Mouse (Mus musculus) cerebellum, adult 2 months (tissue): ENCODE results near the gene Atg4b. TPM values are rescaled to one million over a fixed set of nuclear protein-coding genes. Genes with fewer than 3 reads are reported as not detected.
"Not testable (repeated sequence)": the region's sequence is repeated elsewhere in the genome, so short reads cannot be mapped to it uniquely, and the experiment has no call there.

Source experiments
- DNase-seq, 2 experiments: peaks; one replicate each; pipeline ENCODE4 v3.0.0; 2021
- H3K27ac ChIP-seq: fragments of 200-500 bp; 2 replicates; pipeline ENCODE4 v1.5.1; 2012; ENCODE audit warnings: low read length, control low read depth, inconsistent platforms; ENCODE audit not compliant: insufficient read depth
- H3K27me3 ChIP-seq: fragments of 200-500 bp; 2 replicates; pipeline ENCODE4 v1.6.1; 2012; ENCODE audit warnings: inconsistent platforms, mild to moderate bottlenecking, low read length, moderate library complexity; ENCODE audit not compliant: control insufficient read depth, insufficient read depth
- H3K4me1 ChIP-seq: fragments of 200-500 bp; 2 replicates; pipeline ENCODE4 v1.6.1; 2011; ENCODE audit warnings: low read length; ENCODE audit not compliant: control insufficient read depth, insufficient read depth
- H3K4me3 ChIP-seq: fragments of 200-500 bp; replicated peaks from 2 replicates; pipeline ENCODE3; 2011; ENCODE audit warnings: mild to moderate bottlenecking, low read depth, low read length, control low read depth; ENCODE audit not compliant: insufficient read depth
- CTCF ChIP-seq: fragments of 200-500 bp; IDR thresholded peaks from 2 replicates; pipeline ENCODE4 v1.5.1; 2011; ENCODE audit warnings: low read depth, mild to moderate bottlenecking, control low read depth, low read length, moderate library complexity, borderline replicate concordance; ENCODE audit not compliant: insufficient read depth
- POLR2A ChIP-seq: fragments of 200-500 bp; IDR thresholded peaks from 2 replicates; pipeline ENCODE4 v1.6.1; 2011; ENCODE audit warnings: low read length, control low read depth, borderline replicate concordance; ENCODE audit not compliant: insufficient read depth
- WGBS: fragments of 180-500 bp; shearing (Covaris S2); methylation state at CpG from one replicate; pipeline ENCODE4 v1.1.7; 2018; 5-methylcytosine and 5-hydroxymethylcytosine counted together
- polyA plus RNA-seq: library from polyadenylated mRNA; depleted of rRNA; stranded (reverse); fragments of >200 nt; gene quantifications from 2 replicates; pipeline ENCODE4 v1.2.3, GENCODE M21; 2012; rRNA removed

The Atg4b gene
- polyA plus RNA-seq, 1 experiment: 65.8 TPM

GRCm38 (mm10) chr1:93837335-93837734, 86.0 kb downstream of the Atg4b start:
- no peak overlapping the region for H3K4me3 ChIP-seq
- no peak for TF ChIP-seq CTCF
- TF ChIP-seq POLR2A: no peak
- no peaks in the 10 kb centered on the region for H3K27me3 ChIP-seq
- WGBS: 96% methylated on average over 8 of the region's 8 CpGs
- H3K27ac ChIP-seq: no peak overlapping the region
- peaks cover 3% of the 10 kb centered on the region; the same call in 1 of the 2 replicates for H3K4me1 ChIP-seq
- DNase-seq: no peak

- H3K4me1 ChIP-seq, DNase-seq, H3K27ac ChIP-seq, H3K4me3 ChIP-seq, H3K27me3 ChIP-seq: not testable (repeated sequence)
- 45% methylated on average over 8 of the region's 8 CpGs for WGBS
These were observed 87.3 kb downstream of the Atg4b start for GRCm38 (mm10) chr1:93838569-93838968.

Other genes with a start within 250 kb of the Atg4b start
- gene Farp2, start 239.4 kb upstream of the Atg4b start, polyA plus RNA-seq: 5.7 and 6.3 TPM in 2 replicates
- 291 and 305 TPM in 2 replicates for gene Stk25, start 92.8 kb upstream of the Atg4b start, polyA plus RNA-seq
- gene Bok, start 65.8 kb upstream of the Atg4b start, polyA plus RNA-seq: 20.6 and 21.2 TPM in 2 replicates
- 39.8 and 41.7 TPM in 2 replicates for gene Thap4, start 3.4 kb downstream of the Atg4b start, polyA plus RNA-seq
- 96.5 and 100 TPM in 2 replicates for gene Dtymk, start 50.4 kb downstream of the Atg4b start, polyA plus RNA-seq
- gene Ing5, start 52.5 kb downstream of the Atg4b start, polyA plus RNA-seq: 7.5 TPM in 2 replicates
- 16.7 and 18.2 TPM in 2 replicates for gene D2hgdh, start 73.4 kb downstream of the Atg4b start, polyA plus RNA-seq
- not detected in 2 replicates for gene Gal3st2, start 109.8 kb downstream of the Atg4b start, polyA plus RNA-seq
- gene Gal3st2b, start 166.8 kb downstream of the Atg4b start, polyA plus RNA-seq: 0.11 TPM in 1 of 2 replicates, not detected in the other
- gene Gal3st2c, start 239.0 kb downstream of the Atg4b start, polyA plus RNA-seq: not detected in 2 replicates